Mouse (Mus musculus) right cerebral cortex, postnatal 25 days (tissue): ENCODE data around the gene Tmem44.
A peak's percentile ranks its signal among the peaks of the same experiment; 100 is the strongest.

ENCODE experiments used
- DNase-seq: peaks from one replicate; pipeline ENCODE4 v3.0.0; 2022

The Tmem44 gene

GRCm38 (mm10) chr16:30550748-30551192 lies at the start of gene Tmem44:
TSS of gene Tmem44 (minus strand) at chr16:30550842.
- DNase-seq: no peak

GRCm38 (mm10) chr16:30599491-30600268 lies 49.0 kb upstream of the Tmem44 start, which contains the start of gene Fam43a:
TSS of gene Fam43a (plus strand) at chr16:30599723.
- DNase-seq: peak; percentile 84

- peak; percentile 89 for DNase-seq
Observed at GRCm38 (mm10) chr16:30596959-30597681, 46.5 kb upstream of the Tmem44 start.

- peak; percentile 28 for DNase-seq
Observed at GRCm38 (mm10) chr16:30595835-30596557, 45.4 kb upstream of the Tmem44 start.

- DNase-seq: no peak
Observed at GRCm38 (mm10) chr16:30595356-30595755, 44.7 kb upstream of the Tmem44 start.

GRCm38 (mm10) chr16:30591990-30592389 lies 41.3 kb upstream of the Tmem44 start:
- no peak for DNase-seq

GRCm38 (mm10) chr16:30590264-30591209 lies 39.9 kb upstream of the Tmem44 start:
- no peak for DNase-seq

GRCm38 (mm10) chr16:30587494-30588327 lies 37.1 kb upstream of the Tmem44 start, which contains the start of gene Lsg1:
TSS of gene Lsg1 (minus strand) at chr16:30587592.
- peak; percentile 85 for DNase-seq

- no peak for DNase-seq
Observed at GRCm38 (mm10) chr16:30586935-30587493, 36.4 kb upstream of the Tmem44 start.

GRCm38 (mm10) chr16:30580765-30581164 lies 30.1 kb upstream of the Tmem44 start:
- DNase-seq: no peak

- no peak for DNase-seq
Observed at GRCm38 (mm10) chr16:30576392-30576791, 25.8 kb upstream of the Tmem44 start.

- no peak for DNase-seq
Observed at GRCm38 (mm10) chr16:30575815-30576214, 25.2 kb upstream of the Tmem44 start.

- no peak for DNase-seq
Observed at GRCm38 (mm10) chr16:30572239-30572638, 21.6 kb upstream of the Tmem44 start.

- DNase-seq: no peak
Observed at GRCm38 (mm10) chr16:30571378-30571777, 20.7 kb upstream of the Tmem44 start.

- DNase-seq: no peak
Observed at GRCm38 (mm10) chr16:30570173-30570572, 19.5 kb upstream of the Tmem44 start.

- no peak for DNase-seq
Observed at GRCm38 (mm10) chr16:30565631-30566030, 15.0 kb upstream of the Tmem44 start.

GRCm38 (mm10) chr16:30560601-30561000 lies 10.0 kb upstream of the Tmem44 start:
- no peak for DNase-seq

GRCm38 (mm10) chr16:30559312-30559992 lies 8.8 kb upstream of the Tmem44 start:
- DNase-seq: no peak

GRCm38 (mm10) chr16:30554109-30554508 lies 3.5 kb upstream of the Tmem44 start:
- DNase-seq: no peak
